Mouse (Mus musculus) lung, postnatal 0 days (tissue): ENCODE measurements around the gene Smpd4.

Experiments used
- CTCF ChIP-seq: IDR thresholded peaks from 2 replicates; pipeline ENCODE4 v1.5.1; 2016; ENCODE audit warnings: antibody characterized with exemption, mild to moderate bottlenecking
- EP300 ChIP-seq: IDR thresholded peaks from 2 replicates; pipeline ENCODE4 v1.6.1; 2016; ENCODE audit warnings: antibody characterized with exemption, mild to moderate bottlenecking, control low read depth

DNA sequence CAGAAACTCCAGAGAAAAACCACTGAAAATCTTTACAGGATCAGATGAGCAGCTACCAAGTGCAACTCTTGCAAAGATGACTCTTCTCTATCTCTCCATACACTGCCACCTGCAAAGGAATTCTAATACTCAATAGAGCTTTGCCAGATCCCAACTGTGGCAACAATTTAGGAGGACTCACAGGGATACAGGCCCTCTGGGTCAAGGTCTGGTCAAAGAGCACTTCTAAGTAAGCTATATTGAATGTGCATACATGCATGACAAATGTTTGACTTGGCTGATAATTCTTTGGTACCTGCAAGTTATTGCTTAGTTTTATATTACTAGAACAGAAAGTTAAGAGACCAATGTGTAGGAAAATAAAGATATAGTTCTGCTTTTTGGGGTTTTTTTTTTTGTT is 46.4 kb downstream of the Smpd4 start:
- TF ChIP-seq CTCF = no peak
- TF ChIP-seq EP300 = no peak
